Mouse (Mus musculus) heart, adult 11 months (tissue): ENCODE results near the gene Zswim3.
A peak's percentile ranks its signal among the peaks of the same experiment; 100 is the strongest.
"Not testable (repeated sequence)": the region's sequence is repeated elsewhere in the genome, so short reads cannot be mapped to it uniquely, and the experiment has no call there.

Experiments
- DNase-seq: peaks from one replicate; pipeline ENCODE4 v3.0.0; 2022

Zswim3 gene

GRCm38 (mm10) chr2:164815348-164815747 lies 10.4 kb downstream of the Zswim3 start:
- peak; percentile 79 for DNase-seq

GRCm38 (mm10) chr2:164815821-164816220 lies 10.9 kb downstream of the Zswim3 start:
- DNase-seq, result peak; percentile 76

- DNase-seq, result no peak
Measured at GRCm38 (mm10) chr2:164817206-164817605, 12.3 kb downstream of the Zswim3 start.

GRCm38 (mm10) chr2:164817703-164818102 lies 12.8 kb downstream of the Zswim3 start:
- no peak for DNase-seq

GRCm38 (mm10) chr2:164821060-164821459 lies 16.2 kb downstream of the Zswim3 start:
- no peak for DNase-seq

- DNase-seq, result peak; percentile 100
Measured at GRCm38 (mm10) chr2:164822636-164823165, 17.8 kb downstream of the Zswim3 start, which contains the start of gene Zswim1. TSS of gene Zswim1 (plus strand) at chr2:164822686.

GRCm38 (mm10) chr2:164823181-164823585 lies 18.3 kb downstream of the Zswim3 start:
- DNase-seq, result no peak

- DNase-seq, result no peak
Measured at GRCm38 (mm10) chr2:164823969-164824368, 19.1 kb downstream of the Zswim3 start.

- peak; percentile 92 for DNase-seq
Measured at GRCm38 (mm10) chr2:164825521-164825920, 20.6 kb downstream of the Zswim3 start.

GRCm38 (mm10) chr2:164827146-164827850 lies 22.4 kb downstream of the Zswim3 start:
- DNase-seq, result peak; percentile 92

- DNase-seq, result no peak
Measured at GRCm38 (mm10) chr2:164828437-164828836, 23.5 kb downstream of the Zswim3 start, which contains the start of gene Spata25. TSS of gene Spata25 (minus strand) at chr2:164828537.

GRCm38 (mm10) chr2:164829090-164829489 lies 24.2 kb downstream of the Zswim3 start:
- DNase-seq, result peak; percentile 85

- no peak for DNase-seq
Measured at GRCm38 (mm10) chr2:164831029-164831428, 26.1 kb downstream of the Zswim3 start.

GRCm38 (mm10) chr2:164832032-164832747 lies 27.3 kb downstream of the Zswim3 start:
- peak; percentile 84 for DNase-seq

GRCm38 (mm10) chr2:164832748-164833301 lies 27.9 kb downstream of the Zswim3 start, which contains the start of gene Ctsa:
TSS of gene Ctsa (plus strand) at chr2:164832873.
- peak; percentile 98 for DNase-seq

- peak; percentile 99 for DNase-seq
Measured at GRCm38 (mm10) chr2:164833314-164833959, 28.5 kb downstream of the Zswim3 start, which contains the start of gene Neurl2. TSS of gene Neurl2 (minus strand) at chr2:164833456.

GRCm38 (mm10) chr2:164834531-164834930 lies 29.6 kb downstream of the Zswim3 start:
- DNase-seq, result peak; percentile 95

- peak; percentile 91 for DNase-seq
Measured at GRCm38 (mm10) chr2:164835164-164835563, 30.3 kb downstream of the Zswim3 start.

- no peak for DNase-seq
Measured at GRCm38 (mm10) chr2:164845782-164846181, 40.9 kb downstream of the Zswim3 start.

- DNase-seq, result no peak
Measured at GRCm38 (mm10) chr2:164850061-164850460, 45.2 kb downstream of the Zswim3 start.

GRCm38 (mm10) chr2:164855572-164855971 lies 50.7 kb downstream of the Zswim3 start:
- not testable (repeated sequence) for DNase-seq

- peak; percentile 97 for DNase-seq
Measured at GRCm38 (mm10) chr2:164856309-164857100, 51.6 kb downstream of the Zswim3 start.
